In genomic region chr5:135887675-135888102, GRCm38 (mm10) we compare ENCODE assay signal across 8 mouse cellular contexts. TPM values are rescaled to one million over a fixed set of nuclear protein-coding genes. Genes with fewer than 3 reads are reported as not detected.
DNase-seq lines count a peak whose midpoint lies in the region; ATAC-seq lines count a peak whose summit lies in the region.

Hspb1 (plus strand) TSS chr5:135887919.

- H3K9me3 ChIP-seq in forebrain, embryonic 12.5 days: no peaks in the 10 kb centered on the region

- peaks cover 14% of the 10 kb centered on the region for H3K4me1 ChIP-seq in forebrain, embryonic 12.5 days

- H3K27me3 ChIP-seq in forebrain, embryonic 12.5 days: peaks cover 62% of the 10 kb centered on the region

- peak within 1 kb of the TSS; percentile 43 for H3K4me2 ChIP-seq in forebrain, embryonic 12.5 days

- WGBS in forebrain, embryonic 12.5 days: 3% methylated on average over 24 of the region's 24 CpGs
- WGBS in large intestine, adult 2 months: under 1% methylated on average over 24 of the region's 24 CpGs

- H3K36me3 ChIP-seq in forebrain, embryonic 12.5 days (replicated peaks): no peaks in the 10 kb centered on the region

- intact Hi-C loops in heart, postnatal 14 days (cut with DNase I): no loop called here

- peak within 1 kb of the TSS; percentile 24 for H3K4me3 ChIP-seq in forebrain, embryonic 12.5 days (replicated peaks)

- no peak within 1 kb of the TSS for H3K9ac ChIP-seq in forebrain, embryonic 12.5 days

- no peak within 1 kb of the TSS for H3K27ac ChIP-seq in forebrain, embryonic 12.5 days

- ATAC-seq in forebrain, embryonic 12.5 days (ENCODE audit: low FRiP score): no peak
- ATAC-seq in megakaryocyte-erythroid progenitor cell, adult 5-6 weeks (replicated peaks; ENCODE audit: low FRiP score, low TSS enrichment, poor library complexity, severe bottlenecking): peak; percentile 27; the same call in 1 of the 2 replicates
- no peak for ATAC-seq in erythroblast, adult 5-6 weeks (replicated peaks; ENCODE audit: low FRiP score, poor library complexity, severe bottlenecking)

- DNase-seq in 3134 (ENCODE audit: extremely low read depth, insufficient read length, low spot score): peak; percentile 82
- peak; percentile 99 for DNase-seq in R1 (ENCODE audit: low read depth, low spot score)
- DNase-seq in heart, postnatal 14 days: peak; percentile 90
- DNase-seq in large intestine, adult 2 months (ENCODE audit: low read depth, low spot score): no peak
- DNase-seq in testis, postnatal 14 days (ENCODE audit: low spot score): peak; percentile 77

RNA-seq across cellular contexts. Expression of gene Hspb1, which starts in this region (rescaled TPM):
- 7.8 and 10.7 TPM in 2 replicates for polyA plus RNA-seq in forebrain, embryonic 12.5 days (2016; fragmentation: Nextera tagmentation; extraction: Ambion mirVana)
- total RNA-seq in heart, postnatal 14 days (2021): 100 to 1,000 TPM; 271 to 306 TPM
- 119 and 133 TPM in 2 replicates for polyA plus RNA-seq in large intestine, adult 2 months (2012; rRNA removed)
- not detected in 2 replicates for total RNA-seq in megakaryocyte-erythroid progenitor cell, adult 5-6 weeks (2014; fragmentation: Nextera tagmentation)
- total RNA-seq in megakaryocyte-erythroid progenitor cell, adult 5-6 weeks (2017): not detected in 2 replicates
- total RNA-seq in erythroblast, adult 5-6 weeks (2015; ENCODE audit: low replicate concordance): not detected in 2 replicates
- total RNA-seq in erythroblast, adult 5-6 weeks (2017; ENCODE audit: low replicate concordance): not detected in 2 replicates

Comparison
In these comparisons a context has a peak if more than half of its experiments do, and no peak if none do; other contexts are left out.
1. RNA of gene Hspb1 (total RNA-seq): 271 to 306 TPM in heart, postnatal 14 days; not detected in megakaryocyte-erythroid progenitor cell, adult 5-6 weeks and not detected in erythroblast, adult 5-6 weeks; every median in the first group is over 100 times any median in the second.
2. RNA of gene Hspb1 (polyA plus RNA-seq): 119 to 133 TPM in large intestine, adult 2 months; 7.8 to 10.7 TPM in forebrain, embryonic 12.5 days; every median in the first group is over 10 times any median in the second.
3. Peak in ATAC-seq in megakaryocyte-erythroid progenitor cell, adult 5-6 weeks; RNA of the gene not detected or under 1 TPM.